Comparison of ENCODE assay signal across 8 mouse cellular contexts in genomic region chr3:32736244-32737171, GRCm38 (mm10). TPM values are rescaled to one million over a fixed set of nuclear protein-coding genes. Genes with fewer than 3 reads are reported as not detected.
DNase-seq lines count a peak whose midpoint lies in the region; ATAC-seq and TF ChIP-seq lines count a peak whose summit lies in the region.

Gene Ndufb5, plus strand, starts transcription at chr3:32736990.

- no peak for TF ChIP-seq CTCF in E14TG2a.4 (conservative IDR thresholded peaks at IDR 0.05; ENCODE audit: low read length)
- TF ChIP-seq CTCF in heart, postnatal 0 days (IDR thresholded peaks at IDR 0.05; ENCODE audit: low read depth): no peak
- TF ChIP-seq CTCF in testis, adult 2 months (IDR thresholded peaks at IDR 0.05; ENCODE audit: control insufficient read depth, insufficient read depth, insufficient replicate concordance, low read depth, low read length): no peak

- 0 out of 2 replicates have a peak, but pooled peaks have one; percentile 54 for TF ChIP-seq EP300 in heart, postnatal 0 days (IDR thresholded peaks at IDR 0.05; ENCODE audit: low read depth)

- H3K27ac ChIP-seq in forebrain, embryonic 12.5 days: peak within 1 kb of the TSS; percentile 83
- H3K27ac ChIP-seq in heart, postnatal 0 days (ENCODE audit: low read depth): peak within 1 kb of the TSS; percentile 94
- peak within 1 kb of the TSS; percentile 72 for H3K27ac ChIP-seq in liver, embryonic 16.5 days (ENCODE audit: low read length)
- H3K27ac ChIP-seq in neural tube, embryonic 13.5 days (replicated peaks): peak within 1 kb of the TSS; percentile 84
- peak within 1 kb of the TSS; percentile 77 for H3K27ac ChIP-seq in testis, adult 2 months (ENCODE audit: control insufficient read depth, insufficient read depth, low read depth, low read length)

- DNase-seq in c-Kit-positive CD71-positive TER-119-positive erythroid progenitor cells, embryonic 14.5 days (ENCODE audit: low spot score): peak; percentile 99
- DNase-seq in heart, postnatal 0 days (ENCODE audit: low spot score): peak; percentile 99
- DNase-seq in kidney, postnatal 4 days: peak; percentile 97 to 98

- H3K9ac ChIP-seq in forebrain, embryonic 12.5 days: peak within 1 kb of the TSS; percentile 75
- H3K9ac ChIP-seq in heart, postnatal 0 days (replicated peaks; ENCODE audit: low read depth, low read length): peak within 1 kb of the TSS; percentile 93
- peak within 1 kb of the TSS; percentile 81 for H3K9ac ChIP-seq in liver, embryonic 16.5 days (ENCODE audit: low read depth, low read length)
- peak within 1 kb of the TSS; percentile 87 for H3K9ac ChIP-seq in neural tube, embryonic 13.5 days

- H3K27me3 ChIP-seq in E14TG2a.4 (ENCODE audit: insufficient read depth, low read length): no peaks in the 10 kb centered on the region
- no peaks in the 10 kb centered on the region for H3K27me3 ChIP-seq in forebrain, embryonic 12.5 days
- H3K27me3 ChIP-seq in heart, postnatal 0 days (ENCODE audit: control insufficient read depth, insufficient read depth, low read length): no peaks in the 10 kb centered on the region
- no peaks in the 10 kb centered on the region for H3K27me3 ChIP-seq in liver, embryonic 16.5 days (ENCODE audit: control insufficient read depth, insufficient read depth, low read depth, low read length)
- H3K27me3 ChIP-seq in neural tube, embryonic 13.5 days: no peaks in the 10 kb centered on the region
- no peaks in the 10 kb centered on the region for H3K27me3 ChIP-seq in testis, adult 2 months (ENCODE audit: control insufficient read depth, insufficient read depth, low read length)

- peak within 1 kb of the TSS; percentile 79 for H3K4me2 ChIP-seq in forebrain, embryonic 12.5 days
- peak within 1 kb of the TSS; percentile 65 for H3K4me2 ChIP-seq in heart, postnatal 0 days (ENCODE audit: low read depth, low read length)
- peak within 1 kb of the TSS; percentile 90 for H3K4me2 ChIP-seq in liver, embryonic 16.5 days (ENCODE audit: low read depth, low read length)
- peak within 1 kb of the TSS; percentile 90 for H3K4me2 ChIP-seq in neural tube, embryonic 13.5 days

- no peaks in the 10 kb centered on the region for H3K9me3 ChIP-seq in E14TG2a.4 (ENCODE audit: low read length)
- H3K9me3 ChIP-seq in forebrain, embryonic 12.5 days: no peaks in the 10 kb centered on the region
- no peaks in the 10 kb centered on the region for H3K9me3 ChIP-seq in heart, postnatal 0 days (replicated peaks; ENCODE audit: control insufficient read depth, low read length)
- H3K9me3 ChIP-seq in liver, embryonic 16.5 days (replicated peaks; ENCODE audit: control insufficient read depth, low read length): no peaks in the 10 kb centered on the region
- H3K9me3 ChIP-seq in neural tube, embryonic 13.5 days: no peaks in the 10 kb centered on the region

- peak; percentile 98 for ATAC-seq in forebrain, embryonic 12.5 days (ENCODE audit: low FRiP score)
- ATAC-seq in heart, postnatal 0 days (ENCODE audit: insufficient read depth, low read depth): peak; percentile 96
- peak; percentile 95 for ATAC-seq in liver, embryonic 16.5 days (ENCODE audit: low read depth)
- peak; percentile 98 for ATAC-seq in neural tube, embryonic 13.5 days (ENCODE audit: low read depth)

- H3K36me3 ChIP-seq in E14TG2a.4 (ENCODE audit: insufficient read depth, low read length): peaks cover 63% of the 10 kb centered on the region
- peaks cover 19% of the 10 kb centered on the region for H3K36me3 ChIP-seq in forebrain, embryonic 12.5 days (replicated peaks)
- peaks cover 26% of the 10 kb centered on the region for H3K36me3 ChIP-seq in heart, postnatal 0 days (replicated peaks; ENCODE audit: control insufficient read depth, insufficient read depth, low read length)
- H3K36me3 ChIP-seq in liver, embryonic 16.5 days (ENCODE audit: control insufficient read depth, insufficient read depth): peaks cover 8% of the 10 kb centered on the region
- H3K36me3 ChIP-seq in neural tube, embryonic 13.5 days: peaks cover 43% of the 10 kb centered on the region
- H3K36me3 ChIP-seq in testis, adult 2 months (ENCODE audit: control insufficient read depth, insufficient read depth, low read length): peaks cover 2% of the 10 kb centered on the region; the same call in 1 of the 2 replicates

- peak within 1 kb of the TSS; percentile 99 for H3K4me3 ChIP-seq in E14TG2a.4 (replicated peaks; ENCODE audit: low read length)
- H3K4me3 ChIP-seq in forebrain, embryonic 12.5 days (replicated peaks): peak within 1 kb of the TSS; percentile 87
- peak within 1 kb of the TSS; percentile 91 for H3K4me3 ChIP-seq in heart, postnatal 0 days (ENCODE audit: low read depth, low read length)
- peak within 1 kb of the TSS; percentile 91 for H3K4me3 ChIP-seq in liver, embryonic 16.5 days (ENCODE audit: low read depth, low read length)
- peak within 1 kb of the TSS; percentile 79 for H3K4me3 ChIP-seq in neural tube, embryonic 13.5 days
- H3K4me3 ChIP-seq in testis, adult 2 months (ENCODE audit: control insufficient read depth, low read depth, low read length): peak within 1 kb of the TSS; percentile 96

- under 1% methylated on average over 62 of the region's 62 CpGs for WGBS in forebrain, embryonic 12.5 days
- under 1% methylated on average over 62 of the region's 62 CpGs for WGBS in heart, postnatal 0 days
- under 1% methylated on average over 62 of the region's 62 CpGs for WGBS in liver, embryonic 16.5 days (ENCODE audit: insufficient replicate concordance)
- WGBS in neural tube, embryonic 13.5 days: under 1% methylated on average over 62 of the region's 62 CpGs

- H3K4me1 ChIP-seq in E14TG2a.4 (replicated peaks; ENCODE audit: low read depth, low read length): peaks cover 46% of the 10 kb centered on the region
- peaks cover 23% of the 10 kb centered on the region for H3K4me1 ChIP-seq in forebrain, embryonic 12.5 days
- H3K4me1 ChIP-seq in heart, postnatal 0 days (ENCODE audit: control insufficient read depth, insufficient read depth): peaks cover 31% of the 10 kb centered on the region
- peaks cover 18% of the 10 kb centered on the region for H3K4me1 ChIP-seq in liver, embryonic 16.5 days (ENCODE audit: control insufficient read depth, low read depth, low read length)
- H3K4me1 ChIP-seq in neural tube, embryonic 13.5 days (replicated peaks): peaks cover 33% of the 10 kb centered on the region
- H3K4me1 ChIP-seq in testis, adult 2 months (ENCODE audit: control insufficient read depth, insufficient read depth, low read length): no peaks in the 10 kb centered on the region; the same call in 1 of the 2 replicates

- TF ChIP-seq POLR2A in testis, adult 2 months (IDR thresholded peaks at IDR 0.05; ENCODE audit: control insufficient read depth, low read depth, low read length): peak; percentile 74

RNA-seq across cellular contexts. Expression of gene Ndufb5, which starts in this region (rescaled TPM):
- polyA plus RNA-seq in forebrain, embryonic 12.5 days (2016; fragmentation: Nextera tagmentation; extraction: Ambion mirVana): 277 and 289 TPM in 2 replicates
- 1,718 and 2,037 TPM in 2 replicates for total RNA-seq in heart, postnatal 0 days (2014; rRNA removed; ENCODE audit: low replicate concordance)
- polyA plus RNA-seq in heart, postnatal 0 days (2015; fragmentation: Nextera tagmentation; extraction: Ambion mirVana): 1,180 and 1,227 TPM in 2 replicates
- 124 and 128 TPM in 2 replicates for polyA plus RNA-seq in liver, embryonic 16.5 days (2015; fragmentation: Nextera tagmentation; extraction: Ambion mirVana)
- 337 and 354 TPM in 2 replicates for polyA plus RNA-seq in neural tube, embryonic 13.5 days (2015; fragmentation: Nextera tagmentation; extraction: Ambion mirVana)
- 260 and 272 TPM in 2 replicates for polyA plus RNA-seq in testis, adult 2 months (2012; rRNA removed)

Comparison
In these comparisons a context has a peak if more than half of its experiments do, and no peak if none do; other contexts are left out.
1. Peak in every context shown above with its lines: DNase-seq, ATAC-seq, H3K4me3 ChIP-seq and H3K27ac ChIP-seq.